Mouse (Mus musculus): Measurements from ENCODE around the gene Ndufs1.

DNA sequence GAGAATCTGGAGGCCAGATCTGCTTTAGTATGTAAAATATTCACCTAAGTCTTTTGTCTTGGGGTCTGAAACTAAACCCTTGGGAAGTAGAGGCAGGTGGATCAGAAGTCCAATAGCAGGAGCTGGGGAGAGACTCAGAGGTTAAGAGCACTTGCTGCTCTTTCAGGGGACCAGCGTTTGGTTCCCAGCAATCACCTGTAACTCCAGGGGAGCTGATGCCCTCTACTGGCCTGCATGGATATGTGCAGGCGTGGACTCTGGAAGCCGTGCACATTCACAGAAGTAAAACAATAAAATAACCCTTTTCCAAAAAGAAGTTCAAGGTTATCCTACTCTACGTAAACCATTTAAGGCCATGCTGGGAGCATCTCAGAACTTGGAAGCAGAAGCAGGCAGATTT, 42.6 kb upstream of the Ndufs1 start:
- TF ChIP-seq CTCF (IDR thresholded peaks at IDR 0.05; ENCODE audit: extremely low read depth, insufficient read length, insufficient replicate concordance, low read depth, low read length) (no peak), POLR2A (IDR thresholded peaks at IDR 0.05; ENCODE audit: low read depth, low read length) (no peak)

All from small intestine, adult 2 months (tissue).